Mouse (Mus musculus): ENCODE measurements around the gene Lonp1. TPM values are rescaled to one million over a fixed set of nuclear protein-coding genes. Genes with fewer than 3 reads are reported as not detected.
"Not testable (repeated sequence)": the region's sequence is repeated elsewhere in the genome, so short reads cannot be mapped to it uniquely, and the experiment has no call there.

The Lonp1 gene
- polyA plus RNA-seq, 1 experiment from 2014 or later, result 65.1 TPM

DNA sequence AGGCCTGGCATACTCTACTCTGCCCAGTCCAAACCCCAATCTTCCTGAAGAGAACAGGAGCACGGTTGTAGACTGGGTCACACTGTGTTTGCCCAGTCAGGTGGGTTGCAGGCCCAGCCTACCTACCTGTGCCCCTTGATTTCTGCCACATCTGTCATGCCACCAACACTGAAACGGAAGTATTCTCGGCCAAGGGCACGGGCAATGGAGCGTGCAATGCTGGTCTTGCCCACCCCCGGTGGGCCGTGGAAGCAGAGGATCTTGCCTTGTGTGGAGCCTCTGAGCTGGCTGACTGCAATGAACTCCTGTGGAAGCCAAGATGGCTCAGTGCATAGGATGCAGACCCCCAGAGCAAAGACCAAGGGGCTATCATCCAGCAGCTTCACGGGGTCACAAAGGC lies 9.1 kb downstream of the Lonp1 start:
- H3K9ac ChIP-seq (replicated peaks), result no peak overlapping the region
- no peak overlapping the region for H3K27ac ChIP-seq
- H3K4me2 ChIP-seq, result no peak overlapping the region
- peaks cover 14% of the 10 kb centered on the region for H3K4me1 ChIP-seq (replicated peaks)
- H3K36me3 ChIP-seq, result peaks cover 86% of the 10 kb centered on the region
- no peak overlapping the region for H3K4me3 ChIP-seq (replicated peaks)
- H3K9me3 ChIP-seq, result no peaks in the 10 kb centered on the region
- H3K27me3 ChIP-seq, result no peaks in the 10 kb centered on the region
- 92% methylated on average over 8 of the region's 8 CpGs for WGBS
- ATAC-seq (ENCODE audit: insufficient number of reproducible peaks, insufficient read depth, low FRiP score, low TSS enrichment, low read depth), result no peak

DNA sequence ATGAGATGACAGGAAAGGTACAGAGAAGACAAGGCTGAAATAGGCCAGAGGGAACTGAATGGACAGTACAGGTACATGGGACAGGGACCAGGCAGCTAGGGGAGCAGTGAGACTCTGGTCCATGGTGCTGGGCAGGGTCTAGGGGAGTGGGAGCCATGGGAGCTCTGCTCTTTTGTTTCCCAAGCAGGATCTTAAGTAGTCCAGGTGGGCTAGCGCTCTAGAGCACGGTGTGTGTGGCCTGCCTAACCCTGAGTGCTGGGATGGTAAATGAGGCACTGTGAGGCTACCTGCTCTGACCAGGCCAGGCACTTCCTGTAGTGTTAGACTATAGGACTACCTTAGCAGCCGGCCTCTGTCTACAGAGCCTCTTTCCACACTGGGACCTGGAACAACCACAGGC lies 10.0 kb downstream of the Lonp1 start:
- H3K9me3 ChIP-seq, result no peaks in the 10 kb centered on the region
- H3K27ac ChIP-seq, result no peak overlapping the region
- H3K4me2 ChIP-seq, result no peak overlapping the region
- H3K9ac ChIP-seq (replicated peaks), result no peak overlapping the region
- no peak for ATAC-seq (ENCODE audit: insufficient number of reproducible peaks, insufficient read depth, low FRiP score, low TSS enrichment, low read depth)
- H3K36me3 ChIP-seq, result peaks cover 77% of the 10 kb centered on the region
- H3K4me1 ChIP-seq (replicated peaks), result peaks cover 18% of the 10 kb centered on the region
- H3K27me3 ChIP-seq, result no peaks in the 10 kb centered on the region
- no peak overlapping the region for H3K4me3 ChIP-seq (replicated peaks)
- 85% methylated on average over 3 of the region's 3 CpGs for WGBS

DNA sequence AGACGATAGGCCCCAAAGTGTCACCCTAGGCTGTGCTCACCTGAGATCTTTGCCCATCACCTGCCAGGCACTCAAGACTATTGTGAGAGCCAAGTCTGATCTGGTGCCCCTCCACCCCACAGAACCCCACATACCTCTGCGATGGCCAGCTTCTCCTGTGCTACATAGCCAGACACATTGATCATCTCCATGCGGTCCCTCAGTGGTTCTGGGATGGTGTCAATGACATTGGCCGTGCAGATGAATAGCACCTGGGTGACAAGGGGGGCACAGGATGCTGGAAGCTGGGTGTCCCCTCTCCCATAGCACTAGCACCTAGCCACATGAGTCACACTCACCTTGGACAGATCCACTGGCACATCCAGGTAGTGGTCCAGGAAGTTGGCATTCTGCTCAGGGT lies 10.9 kb downstream of the Lonp1 start:
- no peaks in the 10 kb centered on the region for H3K27me3 ChIP-seq
- no peak for ATAC-seq (ENCODE audit: insufficient number of reproducible peaks, insufficient read depth, low FRiP score, low TSS enrichment, low read depth)
- 94% methylated on average over 4 of the region's 4 CpGs for WGBS
- H3K4me2 ChIP-seq, result 0 out of 2 replicates have a peak overlapping the region, but pooled peaks have one; percentile 96
- no peak overlapping the region for H3K4me3 ChIP-seq (replicated peaks)
- peaks cover 68% of the 10 kb centered on the region for H3K36me3 ChIP-seq
- H3K9me3 ChIP-seq, result no peaks in the 10 kb centered on the region
- H3K9ac ChIP-seq (replicated peaks), result no peak overlapping the region
- H3K27ac ChIP-seq, result no peak overlapping the region
- H3K4me1 ChIP-seq (replicated peaks), result peaks cover 19% of the 10 kb centered on the region

DNA sequence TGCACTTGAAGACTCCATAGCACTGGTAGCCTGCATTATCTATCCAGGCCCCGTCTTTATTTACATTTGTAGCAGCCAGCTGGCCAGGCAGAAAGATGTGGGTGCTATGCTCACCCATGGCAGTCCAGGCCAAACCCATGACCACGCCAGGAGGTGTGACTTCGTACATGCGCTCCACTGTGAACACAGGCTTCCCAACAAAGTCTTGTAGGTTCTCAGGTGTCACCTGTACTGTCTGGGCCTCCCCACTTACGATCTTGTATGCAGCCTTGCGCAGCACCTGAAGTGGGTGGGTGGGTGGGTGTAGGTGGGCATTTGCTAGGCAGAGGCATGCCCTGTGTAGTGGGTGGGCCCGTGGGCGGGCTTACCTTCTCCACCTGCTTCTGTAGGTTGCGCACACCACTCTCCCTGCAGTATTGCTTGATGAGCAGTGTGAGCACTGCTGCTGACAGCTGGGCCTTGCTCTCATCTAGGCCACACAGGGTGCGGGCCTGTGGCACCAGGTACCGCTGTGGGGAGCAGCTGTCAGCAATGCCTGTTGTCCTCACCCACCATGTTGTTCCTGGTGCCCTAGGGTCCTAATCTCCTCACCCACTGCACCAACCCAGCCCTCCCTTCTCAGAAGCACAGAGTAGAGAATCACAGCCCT lies 11.4 kb downstream of the Lonp1 start:
- no peak for ATAC-seq (ENCODE audit: insufficient number of reproducible peaks, insufficient read depth, low FRiP score, low TSS enrichment, low read depth)
- Histone ChIP-seq H3K9ac (replicated peaks) (peak overlapping the region; percentile 89; the same call in 1 of the 2 replicates), H3K9me3 (no peaks in the 10 kb centered on the region), H3K4me3 (replicated peaks) (peak overlapping the region; percentile 74), H3K4me1 (replicated peaks) (peaks cover 23% of the 10 kb centered on the region), H3K27ac (no peak overlapping the region), H3K4me2 (peak overlapping the region; percentile 96), H3K36me3 (peaks cover 62% of the 10 kb centered on the region), H3K27me3 (no peaks in the 10 kb centered on the region)
- WGBS, result 86% methylated on average over 11 of the region's 11 CpGs

DNA sequence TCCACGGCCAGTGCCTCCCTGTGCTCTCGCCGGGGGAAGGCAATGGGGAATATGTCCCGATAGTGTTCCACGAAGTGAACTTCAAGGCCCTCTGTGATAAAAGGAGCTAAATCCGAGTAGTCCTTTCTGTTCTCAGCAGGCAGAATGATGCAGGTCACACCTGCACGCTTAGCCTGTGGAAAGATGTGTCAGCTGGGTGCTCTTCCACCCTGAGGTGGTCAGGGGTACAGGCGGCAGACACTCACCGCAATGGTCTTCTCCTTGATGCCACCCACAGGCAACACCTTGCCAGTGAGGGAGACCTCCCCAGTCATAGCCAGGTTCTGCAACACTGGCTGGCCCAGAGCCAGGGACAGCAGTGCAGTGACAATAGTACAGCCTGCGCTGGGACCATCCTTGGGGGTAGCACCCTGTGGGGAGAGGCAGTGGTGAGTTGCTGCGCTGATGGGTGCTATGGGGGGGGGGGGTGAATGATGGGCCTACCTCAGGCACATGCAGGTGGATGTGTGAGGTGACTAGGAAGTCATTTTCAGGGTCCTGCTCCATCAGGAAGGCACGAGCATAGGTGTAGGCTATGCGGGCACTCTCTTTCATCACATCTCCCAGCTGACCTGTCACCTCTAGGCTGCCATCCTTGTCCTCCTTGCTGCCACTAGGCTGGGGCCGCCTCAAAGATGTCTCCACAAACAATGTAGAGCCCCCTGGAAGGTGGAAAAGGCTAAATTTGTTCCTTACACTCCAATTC lies 12.1 kb downstream of the Lonp1 start:
- no peak for ATAC-seq (ENCODE audit: insufficient number of reproducible peaks, insufficient read depth, low FRiP score, low TSS enrichment, low read depth)
- Histone ChIP-seq H3K27me3 (no peaks in the 10 kb centered on the region), H3K9ac (replicated peaks) (peak overlapping the region; percentile 89), H3K4me3 (replicated peaks) (peak overlapping the region; percentile 74), H3K27ac (no peak overlapping the region), H3K36me3 (peaks cover 55% of the 10 kb centered on the region), H3K4me1 (replicated peaks) (peaks cover 26% of the 10 kb centered on the region), H3K4me2 (peak overlapping the region; percentile 96), H3K9me3 (no peaks in the 10 kb centered on the region)
- WGBS, result 31% methylated on average over 14 of the region's 14 CpGs

DNA sequence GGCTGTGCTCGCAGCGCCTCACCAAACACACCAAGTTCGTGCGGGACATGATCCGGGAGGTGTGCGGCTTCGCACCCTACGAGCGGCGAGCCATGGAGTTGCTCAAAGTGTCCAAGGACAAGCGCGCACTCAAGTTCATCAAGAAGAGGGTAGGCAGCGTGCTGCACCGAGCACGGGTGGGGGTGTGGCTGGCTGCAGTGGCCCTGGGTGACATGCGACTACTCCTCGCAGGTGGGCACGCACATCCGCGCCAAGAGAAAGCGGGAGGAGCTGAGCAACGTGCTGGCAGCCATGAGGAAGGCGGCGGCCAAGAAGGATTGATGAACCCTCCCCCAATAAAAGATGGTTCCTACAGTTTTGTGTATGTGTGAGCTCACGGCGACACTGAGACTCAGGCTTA lies 12.8 kb downstream of the Lonp1 start:
- Histone ChIP-seq H3K4me2 (peak overlapping the region; percentile 96), H3K36me3 (peaks cover 49% of the 10 kb centered on the region), H3K4me3 (replicated peaks) (peak overlapping the region; percentile 74), H3K27ac (peak overlapping the region; percentile 93), H3K9ac (replicated peaks) (peak overlapping the region; percentile 89), H3K4me1 (replicated peaks) (peaks cover 30% of the 10 kb centered on the region)
- under 1% methylated on average over 26 of the region's 26 CpGs for WGBS
- not testable (repeated sequence) for H3K9me3 ChIP-seq; ATAC-seq (ENCODE audit: insufficient number of reproducible peaks, insufficient read depth, low FRiP score, low TSS enrichment, low read depth); H3K27me3 ChIP-seq

DNA sequence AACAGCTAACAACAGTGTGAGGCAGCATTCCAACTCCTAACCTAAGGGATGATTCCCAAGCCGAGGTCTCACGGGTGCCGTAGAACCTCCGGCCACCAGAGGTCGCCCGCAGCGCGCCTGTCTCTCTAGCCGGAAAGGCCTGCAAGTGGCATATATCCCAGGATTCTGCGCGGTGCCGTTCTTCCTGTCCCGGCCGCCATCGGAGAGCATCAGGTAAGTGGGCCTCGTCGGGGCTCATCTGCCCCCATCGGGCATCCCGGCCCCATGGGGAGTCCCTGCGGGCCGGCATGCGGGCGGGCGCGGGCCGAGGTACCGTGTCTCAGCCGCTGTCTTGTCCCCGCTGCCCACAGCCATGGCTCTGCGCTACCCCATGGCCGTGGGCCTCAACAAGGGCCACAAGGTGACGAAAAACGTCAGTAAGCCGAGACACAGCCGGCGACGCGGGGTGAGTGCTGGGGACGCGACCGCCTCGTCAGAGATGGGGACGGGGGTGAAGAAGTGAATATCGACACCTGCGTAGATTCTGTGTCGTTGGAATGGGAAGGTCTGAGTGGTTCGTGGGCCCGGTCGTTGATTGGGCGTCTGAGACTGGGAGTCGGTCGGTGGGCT lies 13.3 kb downstream of the Lonp1 start, which contains the start of gene Rpl36:
Gene Rpl36, plus strand, starts transcription at position 181 of the 609 bp plus-strand sequence.
- no peaks in the 10 kb centered on the region for H3K27me3 ChIP-seq
- peaks cover 43% of the 10 kb centered on the region for H3K36me3 ChIP-seq
- peak within 1 kb of the TSS; percentile 93 for H3K27ac ChIP-seq
- under 1% methylated on average over 52 of the region's 52 CpGs for WGBS
- peak; percentile 17; the same call in 1 of the 2 replicates for ATAC-seq (ENCODE audit: insufficient number of reproducible peaks, insufficient read depth, low FRiP score, low TSS enrichment, low read depth)
- H3K9me3 ChIP-seq, result no peaks in the 10 kb centered on the region
- H3K4me1 ChIP-seq (replicated peaks), result peaks cover 35% of the 10 kb centered on the region
- peak within 1 kb of the TSS; percentile 96 for H3K4me2 ChIP-seq
- peak within 1 kb of the TSS; percentile 89 for H3K9ac ChIP-seq (replicated peaks)
- H3K4me3 ChIP-seq (replicated peaks), result peak within 1 kb of the TSS; percentile 74

DNA sequence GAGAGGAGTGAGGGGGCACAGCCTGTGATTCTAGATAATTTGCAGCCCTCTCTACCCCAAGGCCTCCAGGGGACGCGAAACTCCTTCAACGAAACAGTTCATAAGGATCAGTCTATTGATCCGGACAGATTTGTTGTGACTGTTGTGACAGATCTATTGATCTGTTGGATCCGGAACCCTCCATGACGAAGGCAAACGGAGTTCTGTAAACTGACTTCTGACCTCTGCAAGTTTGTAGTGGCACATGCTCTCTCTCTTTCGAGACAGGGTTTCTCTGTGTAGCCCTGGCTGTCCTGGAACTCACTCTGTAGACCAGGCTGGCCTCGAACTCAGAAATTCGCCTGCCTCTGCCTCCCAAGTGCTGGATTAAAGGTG lies 14.1 kb downstream of the Lonp1 start:
- not testable (repeated sequence) for H3K9me3 ChIP-seq; ATAC-seq (ENCODE audit: insufficient number of reproducible peaks, insufficient read depth, low FRiP score, low TSS enrichment, low read depth); H3K4me2 ChIP-seq; H3K27me3 ChIP-seq; H3K4me3 ChIP-seq (replicated peaks); H3K27ac ChIP-seq
- 73% methylated on average over 10 of the region's 10 CpGs for WGBS
- H3K36me3 ChIP-seq, result peaks cover 39% of the 10 kb centered on the region
- 0 out of 2 replicates have a peak overlapping the region, but pooled peaks have one; percentile 18 for H3K9ac ChIP-seq (replicated peaks)
- H3K4me1 ChIP-seq (replicated peaks), result peaks cover 40% of the 10 kb centered on the region

DNA sequence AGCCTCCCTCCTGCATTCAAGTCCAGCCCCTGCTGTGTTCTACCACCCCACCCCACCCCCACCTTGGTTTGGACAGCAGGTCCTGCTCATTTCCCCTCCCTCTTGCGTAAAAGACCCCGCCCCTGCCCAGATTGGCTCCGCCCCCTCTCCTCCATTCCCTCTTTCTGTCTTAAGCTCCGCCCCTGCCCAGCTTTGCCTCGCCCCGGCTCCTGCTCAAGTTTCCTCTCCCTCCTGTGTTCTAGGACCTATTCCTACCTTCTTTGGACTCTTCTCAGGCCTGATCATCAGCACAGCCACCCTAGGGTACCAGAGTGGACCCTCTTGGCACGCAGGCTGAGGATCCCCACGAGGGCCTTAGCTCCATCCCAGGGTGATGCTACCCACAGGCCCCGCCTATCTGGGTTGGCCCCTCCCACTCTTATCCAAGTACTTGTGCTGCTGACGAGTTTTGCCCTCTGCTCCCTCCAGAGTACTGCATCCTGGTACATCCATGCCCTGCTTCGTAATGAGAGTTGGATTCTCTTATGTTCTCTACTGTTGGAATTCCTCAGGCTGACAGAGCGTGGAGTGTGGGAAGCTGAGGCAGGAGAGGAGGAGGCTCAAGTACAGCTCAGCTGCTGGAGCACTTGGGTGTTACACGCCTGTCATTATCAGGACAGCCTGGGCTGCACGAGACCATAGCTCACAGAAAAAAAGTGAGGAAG lies 14.7 kb downstream of the Lonp1 start:
- no peak for ATAC-seq (ENCODE audit: insufficient number of reproducible peaks, insufficient read depth, low FRiP score, low TSS enrichment, low read depth)
- H3K27me3 ChIP-seq, result no peaks in the 10 kb centered on the region
- no peak overlapping the region for H3K4me2 ChIP-seq
- peaks cover 39% of the 10 kb centered on the region for H3K36me3 ChIP-seq
- no peak overlapping the region for H3K27ac ChIP-seq
- H3K4me3 ChIP-seq (replicated peaks), result no peak overlapping the region; the same call in 1 of the 2 replicates
- H3K9ac ChIP-seq (replicated peaks), result 0 out of 2 replicates have a peak overlapping the region, but pooled peaks have one; percentile 18
- WGBS, result 18% methylated on average over 14 of the region's 14 CpGs
- H3K4me1 ChIP-seq (replicated peaks), result peaks cover 42% of the 10 kb centered on the region
- H3K9me3 ChIP-seq, result no peaks in the 10 kb centered on the region

DNA sequence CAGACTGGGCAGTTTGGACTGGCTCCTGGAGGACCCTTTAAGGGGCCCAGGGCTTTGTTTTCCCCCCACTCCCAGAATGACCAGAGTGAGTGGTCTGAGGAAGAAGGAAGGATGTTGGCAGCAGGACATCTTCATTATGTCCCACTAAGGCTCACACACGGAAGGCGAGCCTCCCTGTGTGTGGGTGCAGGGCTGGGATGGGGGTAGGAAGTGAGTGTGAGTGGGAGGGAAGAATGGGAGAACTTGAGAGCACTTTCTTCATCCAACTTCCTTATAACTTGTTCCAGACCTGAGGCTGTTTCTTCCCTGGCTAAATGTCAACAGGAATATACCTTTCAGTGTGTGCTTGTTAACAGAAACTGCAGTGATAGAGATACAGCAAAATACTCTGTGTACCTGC lies 15.4 kb downstream of the Lonp1 start:
- 67% methylated on average over 2 of the region's 2 CpGs for WGBS
- H3K4me1 ChIP-seq (replicated peaks), result peaks cover 42% of the 10 kb centered on the region
- H3K27me3 ChIP-seq, result no peaks in the 10 kb centered on the region
- no peak overlapping the region for H3K27ac ChIP-seq
- ATAC-seq (ENCODE audit: insufficient number of reproducible peaks, insufficient read depth, low FRiP score, low TSS enrichment, low read depth), result no peak
- H3K4me3 ChIP-seq (replicated peaks), result no peak overlapping the region
- no peaks in the 10 kb centered on the region for H3K9me3 ChIP-seq
- H3K36me3 ChIP-seq, result peaks cover 39% of the 10 kb centered on the region
- no peak overlapping the region for H3K9ac ChIP-seq (replicated peaks)
- no peak overlapping the region for H3K4me2 ChIP-seq
